Mouse (Mus musculus) liver, adult 2 months (tissue): ENCODE measurements around the gene Nrxn2. TPM values are rescaled to one million over a fixed set of nuclear protein-coding genes. Genes with fewer than 3 reads are reported as not detected.

ENCODE experiments used
- DNase-seq: peaks from one replicate; pipeline ENCODE4 v3.0.0-alpha.2; 2011; ENCODE audit warnings: low read depth, low spot score; ENCODE audit errors: extremely low read depth
- H3K27ac ChIP-seq: fragments of 200-500 bp; replicated peaks from 2 replicates; pipeline ENCODE4 v1.5.1; 2012; ENCODE audit warnings: low read depth, mild to moderate bottlenecking, control low read depth, inconsistent platforms, low read length; ENCODE audit not compliant: insufficient read depth
- H3K27me3 ChIP-seq: fragments of 200-500 bp; 2 replicates; pipeline ENCODE4 v1.6.1; 2012; ENCODE audit warnings: mild to moderate bottlenecking, moderate library complexity, low read length, inconsistent platforms; ENCODE audit not compliant: control insufficient read depth, insufficient read depth
- H3K36me3 ChIP-seq: fragments of 200-500 bp; 2 replicates; pipeline ENCODE4 v1.6.1; 2012; ENCODE audit warnings: low read length, inconsistent platforms; ENCODE audit not compliant: control insufficient read depth, insufficient read depth
- H3K4me1 ChIP-seq: fragments of 200-500 bp; 2 replicates; pipeline ENCODE4 v1.6.1; 2011; ENCODE audit warnings: low read length; ENCODE audit not compliant: control insufficient read depth, insufficient read depth
- H3K4me3 ChIP-seq: fragments of 200-500 bp; 2 replicates; pipeline ENCODE4 v1.5.1; 2011; ENCODE audit warnings: low read depth, mild to moderate bottlenecking, control low read depth, low read length, moderate library complexity; ENCODE audit not compliant: insufficient read depth
- H3K79me2 ChIP-seq: fragments of 200-500 bp; 2 replicates; pipeline ENCODE4 v1.6.1; 2012; ENCODE audit warnings: inconsistent platforms, mild to moderate bottlenecking, low read length, moderate library complexity; ENCODE audit not compliant: control insufficient read depth, insufficient read depth
- H3K9ac ChIP-seq: fragments of 200-500 bp; 2 replicates; pipeline ENCODE4 v1.6.1; 2012; ENCODE audit warnings: low read depth, mild to moderate bottlenecking, control low read depth, inconsistent platforms, low read length
- CTCF ChIP-seq: fragments of 200-500 bp; IDR thresholded peaks from 2 replicates; pipeline ENCODE4 v1.5.1; 2011; ENCODE audit warnings: low read depth, low read length, control low read depth
- POLR2A ChIP-seq: fragments of 200-500 bp; IDR thresholded peaks from 2 replicates; pipeline ENCODE4 v1.6.1; 2011; ENCODE audit warnings: low read length, control low read depth; ENCODE audit not compliant: insufficient read depth; ENCODE audit errors: extremely low read depth
- WGBS: fragments of 180-500 bp; shearing (Covaris S2); methylation state at CpG from one replicate; pipeline ENCODE4 v1.1.7; 2018; 5-methylcytosine and 5-hydroxymethylcytosine counted together
- polyA plus RNA-seq: library from polyadenylated mRNA; depleted of rRNA; stranded (reverse); fragments of >200 nt; gene quantifications from 2 replicates; pipeline ENCODE4 v1.2.3, GENCODE M21; 2012
- total RNA-seq: library from RNA; depleted of rRNA; stranded (reverse); fragments of >200 nt; gene quantifications from 2 replicates; pipeline ENCODE4 v1.2.3, GENCODE M21; 2014

Gene Nrxn2
- total and polyA plus RNA-seq, 2 experiments, result 0.28 to 1.2 TPM

GRCm38 (mm10) chr19:6375423-6376254, 42.9 kb upstream of the Nrxn2 start:
- Histone ChIP-seq H3K4me3 (no peak overlapping the region), H3K36me3 (peaks cover 62% of the 10 kb centered on the region), H3K79me2 (no peaks in the 10 kb centered on the region; the same call in 1 of the 2 replicates), H3K4me1 (no peaks in the 10 kb centered on the region), H3K27me3 (no peaks in the 10 kb centered on the region), H3K27ac (no peak overlapping the region), H3K9ac (no peak overlapping the region)
- DNase-seq, result no peak
- no peak for TF ChIP-seq POLR2A
- TF ChIP-seq CTCF, result no peak
- 96% methylated on average over 41 of the region's 42 CpGs for WGBS

- DNase-seq, result no peak
- H3K4me1 ChIP-seq, result no peaks in the 10 kb centered on the region
- no peak overlapping the region for H3K9ac ChIP-seq
- no peaks in the 10 kb centered on the region; the same call in 1 of the 2 replicates for H3K79me2 ChIP-seq
- peaks cover 56% of the 10 kb centered on the region for H3K36me3 ChIP-seq
- H3K27me3 ChIP-seq, result no peaks in the 10 kb centered on the region
- H3K27ac ChIP-seq, result no peak overlapping the region
- no peak for TF ChIP-seq POLR2A
- peak; percentile 71 for TF ChIP-seq CTCF
- no peak overlapping the region for H3K4me3 ChIP-seq
- WGBS, result 75% methylated on average over 14 of the region's 14 CpGs
Observed at GRCm38 (mm10) chr19:6376255-6376564, 42.3 kb upstream of the Nrxn2 start.

GRCm38 (mm10) chr19:6376643-6377042, 41.9 kb upstream of the Nrxn2 start:
- no peak overlapping the region for H3K9ac ChIP-seq

GRCm38 (mm10) chr19:6377327-6378040, 41.0 kb upstream of the Nrxn2 start:
- 86% methylated on average over 11 of the region's 11 CpGs for WGBS
- no peak overlapping the region for H3K27ac ChIP-seq
- peaks cover 43% of the 10 kb centered on the region for H3K36me3 ChIP-seq
- no peak for DNase-seq
- no peak overlapping the region for H3K4me3 ChIP-seq
- H3K4me1 ChIP-seq, result no peaks in the 10 kb centered on the region
- H3K79me2 ChIP-seq, result no peaks in the 10 kb centered on the region
- H3K9ac ChIP-seq, result no peak overlapping the region
- no peaks in the 10 kb centered on the region for H3K27me3 ChIP-seq
- TF ChIP-seq POLR2A (no peak), CTCF (no peak)

More at GRCm38 (mm10) chr19:6376643-6377042, 41.9 kb upstream of the Nrxn2 start:
- no peak for TF ChIP-seq POLR2A
- no peak for TF ChIP-seq CTCF
- no peak for DNase-seq
- Histone ChIP-seq H3K27ac (no peak overlapping the region), H3K4me1 (no peaks in the 10 kb centered on the region), H3K79me2 (no peaks in the 10 kb centered on the region), H3K27me3 (no peaks in the 10 kb centered on the region), H3K36me3 (peaks cover 52% of the 10 kb centered on the region), H3K4me3 (no peak overlapping the region)
- WGBS, result 50% methylated on average over 2 of the region's 2 CpGs

- H3K4me3 ChIP-seq, result no peak overlapping the region
- DNase-seq, result no peak
- H3K79me2 ChIP-seq, result no peaks in the 10 kb centered on the region
- no peak overlapping the region for H3K27ac ChIP-seq
- H3K36me3 ChIP-seq, result peaks cover 22% of the 10 kb centered on the region
- no peaks in the 10 kb centered on the region for H3K4me1 ChIP-seq
- no peak overlapping the region for H3K9ac ChIP-seq
- TF ChIP-seq CTCF, result no peak
- no peak for TF ChIP-seq POLR2A
- H3K27me3 ChIP-seq, result no peaks in the 10 kb centered on the region
- 90% methylated on average over 9 of the region's 9 CpGs for WGBS
Observed at GRCm38 (mm10) chr19:6380411-6381166, 37.9 kb upstream of the Nrxn2 start.
